Comparison of ENCODE assay signal across 22 mouse cellular contexts in genomic region chrX:98869165-98869564, GRCm38 (mm10).
"Had no signal": no experiment of that assay in that cellular context is flagged by ENCODE, and none has a peak within 500 bp of the region (broad histone marks: within the 10 kb centered on the region; RNA-seq: fewer than 3 reads in every experiment).

No protein-coding gene starts in this region.

- H3K9me3 ChIP-seq: limb, embryonic 10.5 days; limb, embryonic 13.5 days; liver, embryonic 12.5 days; liver, embryonic 15.5 days; lung, embryonic 15.5 days; neural tube, embryonic 12.5 days; stomach, embryonic 15.5 days had no signal

- H3K9ac ChIP-seq: limb, embryonic 13.5 days; liver, embryonic 12.5 days; liver, embryonic 15.5 days; lung, embryonic 15.5 days; neural tube, embryonic 12.5 days; stomach, embryonic 15.5 days had no signal

- H3K4me1 ChIP-seq: limb, embryonic 10.5 days; limb, embryonic 13.5 days; liver, embryonic 12.5 days; liver, embryonic 15.5 days; lung, embryonic 15.5 days; neural tube, embryonic 12.5 days; stomach, embryonic 15.5 days had no signal

- H3K4me3 ChIP-seq: layer of hippocampus, adult 2 months; limb, embryonic 10.5 days; limb, embryonic 13.5 days; liver, embryonic 12.5 days; liver, embryonic 15.5 days; lung, embryonic 15.5 days; neural tube, embryonic 12.5 days; stomach, embryonic 15.5 days had no signal

- ATAC-seq: intestine, embryonic 16.5 days; liver, embryonic 12.5 days had no signal

- H3K36me3 ChIP-seq: limb, embryonic 10.5 days; limb, embryonic 13.5 days; liver, embryonic 12.5 days; liver, embryonic 15.5 days; lung, embryonic 15.5 days; neural tube, embryonic 12.5 days; stomach, embryonic 15.5 days had no signal

- DNase-seq: kidney, adult 18-20 months; kidney, adult 9 months; kidney, postnatal 14 days; kidney, postnatal 4 days; layer of hippocampus, adult 9-11 months; layer of hippocampus, postnatal 36 days; liver; lung, postnatal 36 days; midbrain, embryonic 14.5 days; retina, postnatal 1 day; right cerebral cortex, postnatal 4 days; thymus, postnatal 25 days had no signal

- H3K27ac ChIP-seq: layer of hippocampus, adult 2 months; limb, embryonic 10.5 days; limb, embryonic 13.5 days; liver, embryonic 12.5 days; liver, embryonic 15.5 days; lung, embryonic 15.5 days; neural tube, embryonic 12.5 days; stomach, embryonic 15.5 days had no signal

- H3K27me3 ChIP-seq: liver, embryonic 12.5 days; liver, embryonic 15.5 days; neural tube, embryonic 12.5 days; stomach, embryonic 15.5 days had no signal

- H3K4me2 ChIP-seq: limb, embryonic 13.5 days; liver, embryonic 12.5 days; liver, embryonic 15.5 days; lung, embryonic 15.5 days; midbrain, embryonic 11.5 days; neural tube, embryonic 12.5 days; stomach, embryonic 15.5 days had no signal
